15 mouse cellular contexts compared by ENCODE assay signal in genomic region chr3:78899446-78900230, GRCm38 (mm10).
DNase-seq lines count a peak whose midpoint lies in the region; ATAC-seq and TF ChIP-seq lines count a peak whose summit lies in the region.
"Had no signal": no experiment of that assay in that cellular context is flagged by ENCODE, and none has a peak within 500 bp of the region (broad histone marks: within the 10 kb centered on the region; RNA-seq: fewer than 3 reads in every experiment).

No protein-coding gene starts in this region.

- in situ Hi-C loops in CH12.LX (cut with MboI; ENCODE audit: low pct_ligation_motif_present, low pct_unique_long_range_greater_than_20kb, low sequenced_read_pairs), result no loop called here

- no peaks in the 10 kb centered on the region for H3K27me3 ChIP-seq in CH12.LX (replicated peaks)
- no peaks in the 10 kb centered on the region for H3K27me3 ChIP-seq in heart, adult 2 months (ENCODE audit: control insufficient read depth, insufficient read depth, low read length)
- H3K27me3 ChIP-seq: limb, embryonic 15.5 days had no signal

- no peak for TF ChIP-seq CTCF in CH12.LX (conservative IDR thresholded peaks at IDR 0.05 in 1 of 2, IDR thresholded peaks at IDR 0.05 in 1 of 2; ENCODE audit: low read depth in 2 of 2, low read length in 2 of 2)
- 0 out of 2 replicates have a peak, but pooled peaks have one; percentile 6 for TF ChIP-seq CTCF in heart, adult 2 months (IDR thresholded peaks at IDR 0.05)

- no peak for TF ChIP-seq POLR2A in CH12.LX (IDR thresholded peaks at IDR 0.05; ENCODE audit: low read depth, low read length)
- TF ChIP-seq POLR2A in heart, adult 2 months (IDR thresholded peaks at IDR 0.05; ENCODE audit: insufficient read depth, low read depth, low read length), result no peak

- intact Hi-C loops in heart, adult 2 months (cut with DNase I), result no loop called here
- intact Hi-C loops in heart, postnatal 14 days (cut with DNase I), result loop anchor here (10.0 kb wide), 1 partner anchor 265 kb away; no protein-coding TSS in a partner anchor
- intact Hi-C loops in gastrocnemius, postnatal 36 days (cut with DNase I), result no loop called here

- DNase-seq in kidney, postnatal 14 days, result peak; percentile 8
- DNase-seq in kidney, postnatal 25 days, result no peak
- peak; percentile 67 for DNase-seq in CH12.LX (ENCODE audit: extremely low read depth)
- DNase-seq in heart, adult 2 months, result peak in 1 of 2 experiments; percentile 18
- peak; percentile 17 to 29 for DNase-seq in heart, postnatal 14 days
- no peak for DNase-seq in gastrocnemius, postnatal 36 days
- DNase-seq: adrenal gland, adult 2 months; cerebellum, adult 9-11 months; gastrocnemius, adult 2 months; right cerebral cortex, postnatal 14 days; thymus, postnatal 4 days had no signal

- no peaks in the 10 kb centered on the region for H3K36me3 ChIP-seq in CH12.LX (replicated peaks in 1 of 2; ENCODE audit: control insufficient read depth in 1 of 2, insufficient read depth in 1 of 2, low read length in 1 of 2)
- H3K36me3 ChIP-seq in heart, adult 2 months (ENCODE audit: control insufficient read depth, insufficient read depth, low read length), result peaks cover 10% of the 10 kb centered on the region; the same call in 1 of the 2 replicates
- H3K36me3 ChIP-seq: limb, embryonic 15.5 days had no signal

- no peaks in the 10 kb centered on the region for H3K9me3 ChIP-seq in CH12.LX (replicated peaks; ENCODE audit: low read length)
- H3K9me3 ChIP-seq: limb, embryonic 15.5 days had no signal

- 0 out of 2 replicates have a peak, but pooled peaks have one; percentile 24 for TF ChIP-seq EP300 in CH12.LX (IDR thresholded peaks at IDR 0.05; ENCODE audit: low read length)
- no peak for TF ChIP-seq EP300 in heart, adult 2 months (IDR thresholded peaks at IDR 0.05; ENCODE audit: insufficient read depth, low read depth, low read length)

- no peak overlapping the region for H3K27ac ChIP-seq in CH12.LX (ENCODE audit: insufficient read depth, low read depth)
- peak overlapping the region; percentile 36 for H3K27ac ChIP-seq in heart, adult 2 months
- H3K27ac ChIP-seq: gastrocnemius, adult 2 months; limb, embryonic 15.5 days had no signal

- no peak overlapping the region for H3K4me3 ChIP-seq in CH12.LX (replicated peaks in 1 of 3; ENCODE audit: low read depth in 2 of 3, low read length in 2 of 3, poor library complexity in 1 of 3)
- no peak overlapping the region for H3K4me3 ChIP-seq in heart, adult 2 months
- H3K4me3 ChIP-seq: gastrocnemius, adult 2 months; limb, embryonic 15.5 days had no signal

- H3K79me2 ChIP-seq in CH12.LX (replicated peaks; ENCODE audit: control insufficient read depth, extremely low read depth, insufficient read depth, poor library complexity, severe bottlenecking), result no peaks in the 10 kb centered on the region
- no peaks in the 10 kb centered on the region for H3K79me2 ChIP-seq in heart, adult 2 months (replicated peaks; ENCODE audit: control insufficient read depth, insufficient read depth, low read length)

- H3K4me1 ChIP-seq in CH12.LX (ENCODE audit: control insufficient read depth in 1 of 2, insufficient read depth in 2 of 2), result peaks cover 0 to 26% of the 10 kb centered on the region in 2 experiments; a peak in 2 of 4 replicates
- H3K4me1 ChIP-seq in heart, adult 2 months (ENCODE audit: control insufficient read depth, insufficient read depth, low read length), result peaks cover 6% of the 10 kb centered on the region

- 32% methylated on average over 8 of the region's 8 CpGs for WGBS in heart, adult 2 months

- no peak overlapping the region for H3K9ac ChIP-seq in CH12.LX (ENCODE audit: insufficient read depth, low read depth)
- no peak overlapping the region for H3K9ac ChIP-seq in heart, adult 2 months (ENCODE audit: low read depth, low read length)
- H3K9ac ChIP-seq: limb, embryonic 15.5 days had no signal

- ATAC-seq in megakaryocyte-erythroid progenitor cell, adult 5-6 weeks (replicated peaks; ENCODE audit: low FRiP score, low TSS enrichment, poor library complexity, severe bottlenecking), result no peak
- ATAC-seq: forebrain, embryonic 14.5 days; lung, postnatal 0 days had no signal

- TF ChIP-seq RAD21 in CH12.LX (IDR thresholded peaks at IDR 0.05; ENCODE audit: low read depth, low read length), result no peak

- H3K4me2 ChIP-seq in CH12.LX (ENCODE audit: insufficient read depth, low read depth, poor library complexity, severe bottlenecking), result no peak overlapping the region
- H3K4me2 ChIP-seq: limb, embryonic 15.5 days had no signal

- dilution Hi-C loops in CH12.LX (cut with MboI; ENCODE audit: extremely low pct_ligation_motif_present, extremely low pct_unique_long_range_greater_than_20kb, low sequenced_read_pairs), result no loop called here

TF ChIP-seq in CH12.LX, 34 proteins besides CTCF, POLR2A, EP300 and RAD21:
- TF ChIP-seq MEF2A (IDR thresholded peaks at IDR 0.05; ENCODE audit: borderline replicate concordance, low read depth, low read length) (peak; percentile 59; the same call in 1 of the 2 replicates), RCOR1 (conservative IDR thresholded peaks at IDR 0.05; ENCODE audit: low read depth, low read length) (no peak)

Comparison
In these comparisons a context has a peak if more than half of its experiments do, and no peak if none do; other contexts are left out.
1. DNase-seq: peak in kidney, postnatal 14 days (single experiment), CH12.LX (single experiment) and heart, postnatal 14 days (2 of 2); none in kidney, postnatal 25 days (0 of 2) and gastrocnemius, postnatal 36 days (0 of 2).